Mouse (Mus musculus) stomach, postnatal 0 days (tissue): ENCODE measurements at regions not wholly inside any gene's neighbourhood (a gene's known extent, or its start where the extent isn't known, plus 50 kb on each side); places are given as distances from the start of the nearest gene placed in this dataset.
"Not testable (repeated sequence)": the region's sequence is repeated elsewhere in the genome, so short reads cannot be mapped to it uniquely, and the experiment has no call there.

ENCODE experiments used
- ATAC-seq: fragments of 200-750 bp; cut with Nextera tagmentation; 2 replicates; pipeline ENCODE4 v1.8.0; 2017; ENCODE audit not compliant: low FRiP score, low TSS enrichment
- DNase-seq: peaks from one replicate; pipeline ENCODE4 v3.0.0-alpha.2; 2016; ENCODE audit warnings: low spot score
- H3K27ac ChIP-seq: fragments of 300-500 bp; sonication (generic); replicated peaks from 2 replicates; pipeline ENCODE4 v1.5.1; 2014; ENCODE audit warnings: mild to moderate bottlenecking, control low read depth
- H3K27me3 ChIP-seq: fragments of 300-500 bp; sonication (generic); 2 replicates; pipeline ENCODE4 v1.6.1; 2014; ENCODE audit warnings: low read length; ENCODE audit not compliant: control insufficient read depth, insufficient read depth
- H3K36me3 ChIP-seq: fragments of 300-500 bp; sonication (generic); 2 replicates; pipeline ENCODE4 v1.6.1; 2014; ENCODE audit warnings: low read length, mixed read lengths; ENCODE audit not compliant: control insufficient read depth, insufficient read depth
- H3K4me1 ChIP-seq: fragments of 300-500 bp; sonication (generic); replicated peaks from 2 replicates; pipeline ENCODE4 v1.6.1; 2014; ENCODE audit warnings: antibody characterized with exemption; ENCODE audit not compliant: control insufficient read depth, insufficient read depth
- H3K4me2 ChIP-seq: fragments of 300-500 bp; sonication (generic); replicated peaks from 2 replicates; pipeline ENCODE4 v1.6.1; 2014; ENCODE audit warnings: low read depth, mild to moderate bottlenecking, control low read depth, moderate library complexity
- H3K4me3 ChIP-seq: fragments of 300-500 bp; sonication (generic); 2 replicates; pipeline ENCODE4 v1.5.1; 2014; ENCODE audit warnings: low read depth, low read length, control low read depth
- H3K9ac ChIP-seq: fragments of 300-500 bp; sonication (generic); 2 replicates; pipeline ENCODE4 v1.6.1; 2014; ENCODE audit warnings: mild to moderate bottlenecking, low read length, control low read depth, mixed read lengths
- H3K9me3 ChIP-seq: fragments of 300-500 bp; sonication (generic); 2 replicates; pipeline ENCODE4 v1.6.1; 2016; ENCODE audit warnings: low read length; ENCODE audit not compliant: control insufficient read depth
- CTCF ChIP-seq: IDR thresholded peaks from 2 replicates; pipeline ENCODE4 v1.5.1; 2016; ENCODE audit warnings: antibody characterized with exemption, low read depth, mild to moderate bottlenecking, moderate library complexity
- EP300 ChIP-seq: optimal IDR thresholded peaks from 2 replicates; pipeline ENCODE3; 2016; ENCODE audit warnings: antibody characterized with exemption
- WGBS: fragments of 180-500 bp; shearing (Covaris S2); extraction: QIAGEN DNeasy Blood & Tissue Kit; methylation state at CpG from one replicate; pipeline ENCODE4 v1.1.7; 2014; 5-methylcytosine and 5-hydroxymethylcytosine counted together

GRCm38 (mm10) chr14:90367256-90367936 lies 1896.2 kb upstream of the Pcdh20 start:
- TF ChIP-seq CTCF (no peak), EP300 (no peak)
- Histone ChIP-seq H3K4me3 (no peak overlapping the region), H3K4me2 (no peak overlapping the region), H3K27me3 (no peaks in the 10 kb centered on the region), H3K36me3 (no peaks in the 10 kb centered on the region), H3K9ac (no peak overlapping the region), H3K9me3 (no peaks in the 10 kb centered on the region), H3K4me1 (no peaks in the 10 kb centered on the region), H3K27ac (no peak overlapping the region)
- 66% methylated on average over 3 of the region's 3 CpGs for WGBS
- DNase-seq (no peak), ATAC-seq (no peak)

GRCm38 (mm10) chr14:90334541-90334940 lies 1863.3 kb upstream of the Pcdh20 start:
- H3K4me3 ChIP-seq: no peak overlapping the region
- no peaks in the 10 kb centered on the region for H3K27me3 ChIP-seq
- no peak overlapping the region for H3K27ac ChIP-seq
- no peak for ATAC-seq
- H3K9ac ChIP-seq: no peak overlapping the region
- no peaks in the 10 kb centered on the region for H3K9me3 ChIP-seq
- no peaks in the 10 kb centered on the region for H3K4me1 ChIP-seq
- DNase-seq: no peak
- no peaks in the 10 kb centered on the region for H3K36me3 ChIP-seq
- no peak overlapping the region for H3K4me2 ChIP-seq
- TF ChIP-seq EP300 (no peak), CTCF (no peak)
- 53% methylated on average over 3 of the region's 3 CpGs for WGBS

- H3K36me3 ChIP-seq, H3K27ac ChIP-seq, H3K27me3 ChIP-seq, H3K9me3 ChIP-seq, H3K4me1 ChIP-seq, ATAC-seq, H3K9ac ChIP-seq, H3K4me2 ChIP-seq, H3K4me3 ChIP-seq, DNase-seq: not testable (repeated sequence)
- WGBS: 97% methylated on average over 9 of the region's 18 CpGs
Observed at GRCm38 (mm10) chr14:90295456-90295855, 1824.3 kb upstream of the Pcdh20 start.

GRCm38 (mm10) chr14:90246042-90246441 lies 1774.8 kb upstream of the Pcdh20 start:
- H3K27me3 ChIP-seq: no peaks in the 10 kb centered on the region
- WGBS: 83% methylated on average over 3 of the region's 3 CpGs
- H3K36me3 ChIP-seq: no peaks in the 10 kb centered on the region
- no peak overlapping the region for H3K4me2 ChIP-seq
- no peaks in the 10 kb centered on the region for H3K9me3 ChIP-seq
- TF ChIP-seq EP300: no peak
- TF ChIP-seq CTCF: no peak
- DNase-seq: no peak
- no peak overlapping the region for H3K4me3 ChIP-seq
- no peak for ATAC-seq
- no peak overlapping the region for H3K9ac ChIP-seq
- no peaks in the 10 kb centered on the region for H3K4me1 ChIP-seq
- no peak overlapping the region for H3K27ac ChIP-seq

GRCm38 (mm10) chr14:90232661-90233060 lies 1761.5 kb upstream of the Pcdh20 start:
- H3K4me2 ChIP-seq: no peak overlapping the region
- DNase-seq (no peak), ATAC-seq (no peak)
- H3K9ac ChIP-seq: no peak overlapping the region
- no peaks in the 10 kb centered on the region for H3K9me3 ChIP-seq
- no peaks in the 10 kb centered on the region for H3K36me3 ChIP-seq
- no peak overlapping the region for H3K27ac ChIP-seq
- 81% methylated on average over 5 of the region's 5 CpGs for WGBS
- no peak overlapping the region for H3K4me3 ChIP-seq
- no peaks in the 10 kb centered on the region for H3K4me1 ChIP-seq
- no peaks in the 10 kb centered on the region for H3K27me3 ChIP-seq
- TF ChIP-seq EP300 (no peak), CTCF (no peak)

- TF ChIP-seq EP300 (no peak), CTCF (no peak)
- no peaks in the 10 kb centered on the region for H3K36me3 ChIP-seq
Observed at GRCm38 (mm10) chr14:90200294-90200693, 1729.1 kb upstream of the Pcdh20 start.

More at GRCm38 (mm10) chr14:90200294-90200693, 1729.1 kb upstream of the Pcdh20 start:
- DNase-seq (no peak), ATAC-seq (no peak)
- H3K27me3 ChIP-seq: no peaks in the 10 kb centered on the region
- no peak overlapping the region for H3K9ac ChIP-seq
- no peaks in the 10 kb centered on the region for H3K4me1 ChIP-seq
- no peak overlapping the region for H3K27ac ChIP-seq
- no peaks in the 10 kb centered on the region for H3K9me3 ChIP-seq
- no peak overlapping the region for H3K4me2 ChIP-seq
- no peak overlapping the region for H3K4me3 ChIP-seq
